In genomic region chr9:103072204-103072599, GRCm38 (mm10) we compare ENCODE assay signal across 10 mouse cellular contexts.
"Had no signal": no experiment of that assay in that cellular context is flagged by ENCODE, and none has a peak within 500 bp of the region (broad histone marks: within the 10 kb centered on the region; RNA-seq: fewer than 3 reads in every experiment).

No protein-coding gene starts in this region.

- H3K9ac ChIP-seq: limb, embryonic 15.5 days; liver, embryonic 12.5 days; neural tube, embryonic 12.5 days had no signal

- H3K27ac ChIP-seq: liver, embryonic 12.5 days; midbrain, embryonic 10.5 days; neural tube, embryonic 12.5 days had no signal

- H3K4me3 ChIP-seq: limb, embryonic 15.5 days; liver, embryonic 12.5 days; midbrain, embryonic 10.5 days; neural tube, embryonic 12.5 days had no signal

- DNase-seq: kidney, adult 11 months; kidney, adult 9 months; left cerebral cortex, postnatal 4 days; midbrain, embryonic 14.5 days; thymus, adult 2 months; thymus, postnatal 25 days had no signal

- H3K36me3 ChIP-seq: limb, embryonic 15.5 days; liver, embryonic 12.5 days; midbrain, embryonic 10.5 days; neural tube, embryonic 12.5 days had no signal

- H3K4me2 ChIP-seq: limb, embryonic 15.5 days; liver, embryonic 12.5 days; neural tube, embryonic 12.5 days had no signal

- H3K27me3 ChIP-seq: limb, embryonic 15.5 days; neural tube, embryonic 12.5 days had no signal

- H3K4me1 ChIP-seq: liver, embryonic 12.5 days; midbrain, embryonic 10.5 days; neural tube, embryonic 12.5 days had no signal

- H3K9me3 ChIP-seq: limb, embryonic 15.5 days; liver, embryonic 12.5 days; midbrain, embryonic 10.5 days; neural tube, embryonic 12.5 days had no signal

- ATAC-seq: liver, embryonic 12.5 days had no signal
